Mouse (Mus musculus) CD4-positive, CD25-positive, alpha-beta regulatory T cell, adult 4 months (primary cell): ENCODE measurements at regions not wholly inside any gene's neighbourhood (a gene's known extent, or its start where the extent isn't known, plus 50 kb on each side); places are given as distances from the start of the nearest gene placed in this dataset.

Experiments
- ATAC-seq: one replicate; pipeline ENCODE4 v1.8.0; 2017

GRCm38 (mm10) chr2:170257671-170258235 is 109.8 kb upstream of the Zfp217 start:
- no peak for ATAC-seq

- no peak for ATAC-seq
Measured at GRCm38 (mm10) chr2:170255997-170256396, 108.1 kb upstream of the Zfp217 start.

GRCm38 (mm10) chr2:170255533-170255932 is 107.6 kb upstream of the Zfp217 start:
- ATAC-seq = no peak

GRCm38 (mm10) chr2:170253681-170254440 is 106.0 kb upstream of the Zfp217 start:
- no peak for ATAC-seq

- ATAC-seq = peak; percentile 70
Measured at GRCm38 (mm10) chr2:170252255-170253034, 104.5 kb upstream of the Zfp217 start.

- ATAC-seq = no peak
Measured at GRCm38 (mm10) chr2:170250680-170251079, 102.8 kb upstream of the Zfp217 start.

GRCm38 (mm10) chr2:170247702-170248445 is 100.0 kb upstream of the Zfp217 start:
- ATAC-seq = peak; percentile 62

- ATAC-seq = no peak
Measured at GRCm38 (mm10) chr2:170245637-170246341, 97.9 kb upstream of the Zfp217 start.

- ATAC-seq = no peak
Measured at GRCm38 (mm10) chr2:170244108-170244507, 96.2 kb upstream of the Zfp217 start.

- no peak for ATAC-seq
Measured at GRCm38 (mm10) chr2:170237959-170238358, 90.1 kb upstream of the Zfp217 start.

GRCm38 (mm10) chr2:170233426-170233825 is 85.5 kb upstream of the Zfp217 start:
- ATAC-seq = no peak

- no peak for ATAC-seq
Measured at GRCm38 (mm10) chr2:170229461-170230080, 81.7 kb upstream of the Zfp217 start.

- ATAC-seq = peak; percentile 29
Measured at GRCm38 (mm10) chr2:170228318-170228994, 80.6 kb upstream of the Zfp217 start.

GRCm38 (mm10) chr2:170223872-170224271 is 76.0 kb upstream of the Zfp217 start:
- ATAC-seq = no peak

- no peak for ATAC-seq
Measured at GRCm38 (mm10) chr2:170222819-170223218, 74.9 kb upstream of the Zfp217 start.

GRCm38 (mm10) chr2:170221994-170222535 is 74.2 kb upstream of the Zfp217 start:
- ATAC-seq = peak; percentile 16

- ATAC-seq = peak; percentile 42
Measured at GRCm38 (mm10) chr2:170220871-170221369, 73.0 kb upstream of the Zfp217 start.

GRCm38 (mm10) chr2:170220443-170220842 is 72.5 kb upstream of the Zfp217 start:
- ATAC-seq = no peak

- no peak for ATAC-seq
Measured at GRCm38 (mm10) chr2:170219611-170220401, 71.9 kb upstream of the Zfp217 start.

GRCm38 (mm10) chr2:170219161-170219581 is 71.3 kb upstream of the Zfp217 start:
- ATAC-seq = peak; percentile 60
